Mouse (Mus musculus) midbrain, embryonic 13.5 days (tissue): ENCODE data around the gene Corin. TPM values are rescaled to one million over a fixed set of nuclear protein-coding genes. Genes with fewer than 3 reads are reported as not detected.

Source experiments
- ATAC-seq: fragments of 200-750 bp; cut with Nextera tagmentation; 2 replicates; pipeline ENCODE4 v1.8.0; 2017; ENCODE audit warnings: mild to moderate bottlenecking, moderate TSS enrichment, moderate library complexity
- H3K27ac ChIP-seq: fragments of 300-500 bp; sonication (generic); 2 replicates; pipeline ENCODE4 v1.5.1; 2015; ENCODE audit warnings: inconsistent platforms, mild to moderate bottlenecking, moderate library complexity
- H3K27me3 ChIP-seq: fragments of 300-500 bp; sonication (generic); 2 replicates; pipeline ENCODE4 v1.6.1; 2015; ENCODE audit warnings: mild to moderate bottlenecking, inconsistent platforms
- H3K36me3 ChIP-seq: fragments of 300-500 bp; sonication (generic); 2 replicates; pipeline ENCODE4 v1.6.1; 2015; ENCODE audit warnings: mild to moderate bottlenecking, inconsistent platforms
- H3K4me1 ChIP-seq: fragments of 300-500 bp; sonication (generic); replicated peaks from 2 replicates; pipeline ENCODE4 v1.6.1; 2015; ENCODE audit warnings: inconsistent platforms
- H3K4me2 ChIP-seq: fragments of 300-500 bp; sonication (generic); replicated peaks from 2 replicates; pipeline ENCODE4 v1.6.1; 2015; ENCODE audit warnings: moderate library complexity, mild to moderate bottlenecking, inconsistent platforms
- H3K4me3 ChIP-seq: fragments of 300-500 bp; sonication (generic); replicated peaks from 2 replicates; pipeline ENCODE4 v1.5.1; 2015; ENCODE audit warnings: mild to moderate bottlenecking, inconsistent platforms
- H3K9ac ChIP-seq: fragments of 300-500 bp; sonication (generic); replicated peaks from 2 replicates; pipeline ENCODE4 v1.6.1; 2015; ENCODE audit warnings: mild to moderate bottlenecking, inconsistent platforms
- H3K9me3 ChIP-seq: fragments of 300-500 bp; sonication (generic); 2 replicates; pipeline ENCODE4 v1.6.1; 2016; ENCODE audit warnings: mild to moderate bottlenecking, inconsistent platforms
- WGBS: fragments of 180-500 bp; shearing (Covaris S2); methylation state at CpG from one replicate; pipeline ENCODE4 v1.1.7; 2015; 5-methylcytosine and 5-hydroxymethylcytosine counted together
- polyA plus RNA-seq: library from polyadenylated mRNA; unstranded; fragments of >200 nt; fragmentation: Nextera tagmentation; extraction: Ambion mirVana; gene quantifications from 2 replicates; pipeline ENCODE4 v1.2.1, GENCODE M21; 2015

The Corin gene
- polyA plus RNA-seq, 1 experiment from 2014 or later: 4.1 TPM

GRCm38 (mm10) chr5:72285077-72285476 lies 219.2 kb downstream of the Corin start:
- H3K4me3 ChIP-seq: no peak overlapping the region
- no peak overlapping the region for H3K27ac ChIP-seq
- H3K27me3 ChIP-seq: no peaks in the 10 kb centered on the region
- H3K9ac ChIP-seq: no peak overlapping the region
- no peak overlapping the region for H3K4me2 ChIP-seq
- no peaks in the 10 kb centered on the region for H3K4me1 ChIP-seq
- WGBS: 90% methylated on average over 3 of the region's 3 CpGs
- peaks cover 10% of the 10 kb centered on the region; the same call in 1 of the 2 replicates for H3K36me3 ChIP-seq
- no peaks in the 10 kb centered on the region for H3K9me3 ChIP-seq
- no peak for ATAC-seq

- H3K9ac ChIP-seq: no peak overlapping the region
- no peak overlapping the region for H3K4me3 ChIP-seq
- no peaks in the 10 kb centered on the region for H3K27me3 ChIP-seq
- H3K27ac ChIP-seq: no peak overlapping the region
- H3K36me3 ChIP-seq: 0 out of 2 replicates have a peak, but pooled peaks cover 4% of the 10 kb centered on the region
- H3K4me2 ChIP-seq: no peak overlapping the region
- H3K4me1 ChIP-seq: no peaks in the 10 kb centered on the region
- WGBS: 45% methylated on average over 2 of the region's 2 CpGs
- no peaks in the 10 kb centered on the region for H3K9me3 ChIP-seq
- no peak for ATAC-seq
Observed at GRCm38 (mm10) chr5:72282907-72283306, 221.4 kb downstream of the Corin start.

- H3K36me3 ChIP-seq: no peaks in the 10 kb centered on the region
- 0 out of 2 replicates have a peak, but pooled peaks have one; percentile 43 for ATAC-seq
- 56% methylated on average over 8 of the region's 8 CpGs for WGBS
- no peaks in the 10 kb centered on the region for H3K27me3 ChIP-seq
- no peak overlapping the region for H3K4me3 ChIP-seq
- H3K9me3 ChIP-seq: no peaks in the 10 kb centered on the region
- peaks cover 5% of the 10 kb centered on the region; the same call in 1 of the 2 replicates for H3K4me1 ChIP-seq
- H3K9ac ChIP-seq: no peak overlapping the region
- no peak overlapping the region for H3K4me2 ChIP-seq
- no peak overlapping the region for H3K27ac ChIP-seq
Observed at GRCm38 (mm10) chr5:72269652-72270051, 234.6 kb downstream of the Corin start.

GRCm38 (mm10) chr5:72269204-72269603 lies 235.1 kb downstream of the Corin start:
- Histone ChIP-seq H3K4me2 (no peak overlapping the region), H3K4me1 (peaks cover 5% of the 10 kb centered on the region; the same call in 1 of the 2 replicates), H3K36me3 (no peaks in the 10 kb centered on the region), H3K9me3 (no peaks in the 10 kb centered on the region), H3K27ac (no peak overlapping the region), H3K4me3 (no peak overlapping the region), H3K27me3 (no peaks in the 10 kb centered on the region), H3K9ac (no peak overlapping the region)
- 86% methylated on average over 10 of the region's 10 CpGs for WGBS
- 0 out of 2 replicates have a peak, but pooled peaks have one; percentile 14 for ATAC-seq

GRCm38 (mm10) chr5:72266955-72267535 lies 237.2 kb downstream of the Corin start:
- H3K9ac ChIP-seq: no peak overlapping the region
- H3K27me3 ChIP-seq: no peaks in the 10 kb centered on the region
- no peak for ATAC-seq
- no peaks in the 10 kb centered on the region for H3K36me3 ChIP-seq
- no peak overlapping the region for H3K4me3 ChIP-seq
- WGBS: 95% methylated on average over 7 of the region's 7 CpGs
- H3K4me1 ChIP-seq: peaks cover 5% of the 10 kb centered on the region; the same call in 1 of the 2 replicates
- H3K9me3 ChIP-seq: no peaks in the 10 kb centered on the region
- H3K4me2 ChIP-seq: no peak overlapping the region
- no peak overlapping the region for H3K27ac ChIP-seq

GRCm38 (mm10) chr5:72264195-72264751 lies 240.0 kb downstream of the Corin start:
- Histone ChIP-seq H3K27me3 (no peaks in the 10 kb centered on the region), H3K9ac (no peak overlapping the region), H3K36me3 (no peaks in the 10 kb centered on the region), H3K4me1 (peaks cover 3% of the 10 kb centered on the region; the same call in 1 of the 2 replicates), H3K27ac (no peak overlapping the region), H3K4me3 (no peak overlapping the region), H3K4me2 (no peak overlapping the region), H3K9me3 (no peaks in the 10 kb centered on the region)
- 71% methylated on average over 15 of the region's 15 CpGs for WGBS
- no peak for ATAC-seq

GRCm38 (mm10) chr5:72261802-72262324 lies 242.4 kb downstream of the Corin start:
- no peaks in the 10 kb centered on the region for H3K9me3 ChIP-seq
- no peaks in the 10 kb centered on the region for H3K36me3 ChIP-seq
- WGBS: 90% methylated on average over 3 of the region's 3 CpGs
- H3K27me3 ChIP-seq: no peaks in the 10 kb centered on the region
- no peak for ATAC-seq
- H3K27ac ChIP-seq: no peak overlapping the region
- no peaks in the 10 kb centered on the region for H3K4me1 ChIP-seq
- no peak overlapping the region for H3K4me3 ChIP-seq
- no peak overlapping the region for H3K4me2 ChIP-seq
- no peak overlapping the region for H3K9ac ChIP-seq

- H3K27ac ChIP-seq: no peak overlapping the region
- 0 out of 2 replicates have a peak, but pooled peaks cover 3% of the 10 kb centered on the region for H3K36me3 ChIP-seq
- H3K4me1 ChIP-seq: no peaks in the 10 kb centered on the region
- 81% methylated on average over 3 of the region's 3 CpGs for WGBS
- no peak for ATAC-seq
- no peak overlapping the region for H3K4me3 ChIP-seq
- H3K27me3 ChIP-seq: no peaks in the 10 kb centered on the region
- H3K4me2 ChIP-seq: no peak overlapping the region
- H3K9me3 ChIP-seq: no peaks in the 10 kb centered on the region
- H3K9ac ChIP-seq: no peak overlapping the region
Observed at GRCm38 (mm10) chr5:72259298-72259621, 245.0 kb downstream of the Corin start.

GRCm38 (mm10) chr5:72258409-72259297 lies 245.6 kb downstream of the Corin start:
- H3K9me3 ChIP-seq: no peaks in the 10 kb centered on the region
- H3K4me3 ChIP-seq: no peak overlapping the region
- no peak overlapping the region for H3K27ac ChIP-seq
- no peaks in the 10 kb centered on the region for H3K4me1 ChIP-seq
- H3K9ac ChIP-seq: no peak overlapping the region
- ATAC-seq: peak; percentile 67; the same call in 1 of the 2 replicates
- H3K36me3 ChIP-seq: 0 out of 2 replicates have a peak, but pooled peaks cover 3% of the 10 kb centered on the region
- no peaks in the 10 kb centered on the region for H3K27me3 ChIP-seq
- 76% methylated on average over 17 of the region's 17 CpGs for WGBS
- H3K4me2 ChIP-seq: no peak overlapping the region

- 92% methylated on average over 10 of the region's 10 CpGs for WGBS
- Histone ChIP-seq H3K27ac (no peak overlapping the region), H3K27me3 (no peaks in the 10 kb centered on the region), H3K9me3 (no peaks in the 10 kb centered on the region), H3K4me2 (no peak overlapping the region), H3K36me3 (0 out of 2 replicates have a peak, but pooled peaks cover 3% of the 10 kb centered on the region), H3K9ac (no peak overlapping the region), H3K4me3 (no peak overlapping the region), H3K4me1 (no peaks in the 10 kb centered on the region)
- ATAC-seq: no peak
Observed at GRCm38 (mm10) chr5:72257084-72257483, 247.2 kb downstream of the Corin start.

GRCm38 (mm10) chr5:72254958-72255357 lies 249.3 kb downstream of the Corin start:
- Histone ChIP-seq H3K4me2 (no peak overlapping the region), H3K27me3 (no peaks in the 10 kb centered on the region), H3K36me3 (0 out of 2 replicates have a peak, but pooled peaks cover 3% of the 10 kb centered on the region), H3K9ac (no peak overlapping the region), H3K9me3 (no peaks in the 10 kb centered on the region), H3K27ac (no peak overlapping the region), H3K4me3 (no peak overlapping the region), H3K4me1 (no peaks in the 10 kb centered on the region)
- no peak for ATAC-seq
- WGBS: 96% methylated on average over 10 of the region's 10 CpGs

GRCm38 (mm10) chr5:72250180-72250579 lies 254.1 kb downstream of the Corin start:
- H3K4me3 ChIP-seq: no peak overlapping the region
- ATAC-seq: no peak
- H3K36me3 ChIP-seq: 0 out of 2 replicates have a peak, but pooled peaks cover 3% of the 10 kb centered on the region
- H3K27me3 ChIP-seq: no peaks in the 10 kb centered on the region
- WGBS: 97% methylated on average over 1 of the region's 1 CpGs
- no peak overlapping the region for H3K9ac ChIP-seq
- H3K4me2 ChIP-seq: no peak overlapping the region
- no peaks in the 10 kb centered on the region for H3K9me3 ChIP-seq
- no peaks in the 10 kb centered on the region for H3K4me1 ChIP-seq
- H3K27ac ChIP-seq: no peak overlapping the region
